Mouse (Mus musculus) hindbrain, postnatal 0 days (tissue): ENCODE results near the gene Cdk5r2. TPM values are rescaled to one million over a fixed set of nuclear protein-coding genes. Genes with fewer than 3 reads are reported as not detected.

Experiments used
- ATAC-seq: fragments of 200-750 bp; cut with Nextera tagmentation; 2 replicates; pipeline ENCODE4 v1.8.0; 2017; ENCODE audit warnings: mild to moderate bottlenecking, moderate TSS enrichment, moderate library complexity
- DNase-seq: peaks from one replicate; pipeline ENCODE4 v3.0.0-alpha.2; 2015; ENCODE audit warnings: low spot score
- H3K27ac ChIP-seq: fragments of 300-500 bp; sonication (generic); 2 replicates; pipeline ENCODE4 v1.5.1; 2014; ENCODE audit warnings: mild to moderate bottlenecking
- H3K27me3 ChIP-seq: fragments of 300-500 bp; sonication (generic); 2 replicates; pipeline ENCODE4 v1.6.1; 2014; ENCODE audit warnings: low read length, mixed read lengths; ENCODE audit not compliant: insufficient read depth
- H3K36me3 ChIP-seq: fragments of 300-500 bp; sonication (generic); 2 replicates; pipeline ENCODE4 v1.6.1; 2014; ENCODE audit warnings: low read length, mixed read lengths; ENCODE audit not compliant: insufficient read depth
- H3K4me1 ChIP-seq: fragments of 300-500 bp; sonication (generic); 2 replicates; pipeline ENCODE4 v1.6.1; 2014; ENCODE audit warnings: antibody characterized with exemption, low read length, mixed read lengths; ENCODE audit not compliant: insufficient read depth
- H3K4me2 ChIP-seq: fragments of 300-500 bp; sonication (generic); 2 replicates; pipeline ENCODE4 v1.6.1; 2014; ENCODE audit warnings: low read depth, mild to moderate bottlenecking, low read length, moderate library complexity, mixed read lengths
- H3K4me3 ChIP-seq: fragments of 300-500 bp; sonication (generic); 2 replicates; pipeline ENCODE4 v1.5.1; 2014; ENCODE audit warnings: low read length
- H3K9ac ChIP-seq: fragments of 300-500 bp; sonication (generic); replicated peaks from 2 replicates; pipeline ENCODE4 v1.6.1; 2014; ENCODE audit warnings: mild to moderate bottlenecking, low read length, moderate library complexity, mixed read lengths
- H3K9me3 ChIP-seq: fragments of 300-500 bp; sonication (generic); 2 replicates; pipeline ENCODE4 v1.6.1; 2016; ENCODE audit warnings: low read length, mixed read lengths
- CTCF ChIP-seq: IDR thresholded peaks from 2 replicates; pipeline ENCODE4 v1.5.1; 2016; ENCODE audit warnings: antibody characterized with exemption, control low read depth, low read depth
- WGBS: fragments of 180-500 bp; shearing (Covaris S2); extraction: QIAGEN DNeasy Blood & Tissue Kit; methylation state at CpG from one replicate; pipeline ENCODE4 v1.1.7; 2014; 5-methylcytosine and 5-hydroxymethylcytosine counted together
- polyA plus RNA-seq: library from polyadenylated mRNA; unstranded; fragments of >200 nt; fragmentation: Nextera tagmentation; extraction: Ambion mirVana; gene quantifications from 2 replicates; pipeline ENCODE4 v1.2.1, GENCODE M21; 2015
- total RNA-seq: library from RNA; depleted of rRNA; stranded (reverse); fragments of >200 nt; gene quantifications from 2 replicates; pipeline ENCODE4 v1.2.3, GENCODE M21; 2014

Cdk5r2 gene
- total and polyA plus RNA-seq, 2 experiments from 2014 or later = 13.6 to 59.2 TPM

DNA sequence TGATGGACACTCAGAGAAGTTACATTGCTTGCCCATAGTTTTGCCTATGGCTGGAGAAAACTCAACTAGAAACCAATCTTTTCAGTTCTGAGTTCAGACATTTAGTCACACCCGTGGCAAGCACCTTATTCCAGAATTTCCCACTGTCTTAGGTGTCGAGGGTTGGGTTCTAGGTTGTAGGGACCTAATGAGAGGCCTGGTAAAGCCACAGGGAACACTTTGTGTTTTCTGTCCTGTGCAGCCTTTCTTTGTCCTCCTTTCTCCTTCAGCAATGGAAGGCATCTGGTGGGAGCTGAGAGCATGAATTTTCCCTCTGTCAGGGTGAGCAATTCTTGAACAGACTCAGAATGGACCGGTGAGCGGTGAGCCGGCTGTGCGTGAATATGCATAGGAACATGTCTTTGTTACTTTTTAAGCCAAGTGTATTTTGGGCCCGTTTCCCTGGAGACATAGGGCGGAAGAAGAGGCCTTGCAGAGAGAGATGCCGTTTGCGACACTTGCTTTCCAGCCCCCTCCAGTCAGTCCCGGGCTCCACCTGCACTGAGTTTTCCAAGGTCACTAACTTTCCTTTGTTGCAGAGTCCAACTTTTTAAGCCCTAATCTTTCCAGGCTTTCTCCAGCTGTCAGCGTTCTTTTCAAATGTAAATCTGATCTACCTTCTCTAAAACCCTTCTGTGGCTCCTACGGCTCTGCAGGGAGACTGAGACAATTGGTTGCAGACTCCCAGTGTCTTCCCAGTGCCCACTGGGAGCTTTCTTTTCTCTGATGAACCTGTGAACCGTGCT is 30.0 kb upstream of the Cdk5r2 start:
- TF ChIP-seq CTCF = no peak
- H3K27ac ChIP-seq = no peak overlapping the region
- no peaks in the 10 kb centered on the region for H3K36me3 ChIP-seq
- H3K4me1 ChIP-seq = no peaks in the 10 kb centered on the region
- ATAC-seq (no peak), DNase-seq (no peak)
- 10% methylated on average over 14 of the region's 14 CpGs for WGBS
- no peak overlapping the region for H3K9ac ChIP-seq
- no peaks in the 10 kb centered on the region for H3K27me3 ChIP-seq
- no peak overlapping the region for H3K4me3 ChIP-seq
- no peaks in the 10 kb centered on the region for H3K9me3 ChIP-seq
- no peak overlapping the region for H3K4me2 ChIP-seq

- Histone ChIP-seq H3K9me3 (no peaks in the 10 kb centered on the region), H3K4me3 (no peak overlapping the region), H3K27ac (no peak overlapping the region), H3K36me3 (no peaks in the 10 kb centered on the region), H3K9ac (no peak overlapping the region), H3K4me1 (no peaks in the 10 kb centered on the region), H3K4me2 (no peak overlapping the region), H3K27me3 (no peaks in the 10 kb centered on the region)
- WGBS = 76% methylated on average over 9 of the region's 9 CpGs
- no peak for DNase-seq
- no peak for ATAC-seq
- TF ChIP-seq CTCF = no peak
Measured at GRCm38 (mm10) chr1:74830061-74830460, 24.7 kb upstream of the Cdk5r2 start.

- no peak overlapping the region for H3K4me3 ChIP-seq
- H3K9ac ChIP-seq = no peak overlapping the region
- no peak for ATAC-seq
- no peaks in the 10 kb centered on the region for H3K9me3 ChIP-seq
- H3K27me3 ChIP-seq = no peaks in the 10 kb centered on the region
- no peaks in the 10 kb centered on the region for H3K36me3 ChIP-seq
- TF ChIP-seq CTCF = no peak
- no peaks in the 10 kb centered on the region for H3K4me1 ChIP-seq
- H3K27ac ChIP-seq = no peak overlapping the region
- no peak for DNase-seq
- WGBS = 82% methylated on average over 3 of the region's 3 CpGs
- H3K4me2 ChIP-seq = no peak overlapping the region
Measured at GRCm38 (mm10) chr1:74833255-74833654, 21.5 kb upstream of the Cdk5r2 start.

DNA sequence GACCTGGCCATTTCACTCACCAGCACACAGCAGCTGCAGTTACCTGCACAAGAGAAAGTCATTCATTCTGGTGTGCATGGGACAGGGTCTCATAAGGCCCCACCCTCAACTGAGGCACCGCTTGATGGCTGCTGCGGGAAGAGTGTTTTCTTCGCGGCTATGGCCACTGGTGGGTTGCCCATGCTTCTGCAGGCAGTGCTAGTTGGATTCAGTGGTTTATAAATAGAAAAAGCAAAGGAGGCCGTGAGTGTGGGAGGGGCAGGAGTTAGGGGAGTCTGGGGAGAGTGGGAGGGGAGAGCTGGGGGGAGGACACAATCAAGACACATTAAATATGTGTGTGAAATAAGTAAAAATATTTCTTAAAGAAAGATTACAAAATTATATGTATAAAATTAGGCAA is 11.6 kb upstream of the Cdk5r2 start:
- Histone ChIP-seq H3K36me3 (no peaks in the 10 kb centered on the region), H3K9ac (no peak overlapping the region), H3K9me3 (no peaks in the 10 kb centered on the region), H3K27ac (no peak overlapping the region), H3K4me3 (no peak overlapping the region), H3K4me1 (no peaks in the 10 kb centered on the region), H3K4me2 (no peak overlapping the region), H3K27me3 (no peaks in the 10 kb centered on the region)
- no peak for TF ChIP-seq CTCF
- ATAC-seq = no peak
- WGBS = 83% methylated on average over 5 of the region's 5 CpGs
- DNase-seq = no peak

GRCm38 (mm10) chr1:74846341-74846740 is 8.4 kb upstream of the Cdk5r2 start:
- ATAC-seq (no peak), DNase-seq (no peak)
- H3K4me2 ChIP-seq = no peak overlapping the region
- WGBS = 43% methylated on average over 9 of the region's 9 CpGs
- H3K4me1 ChIP-seq = no peaks in the 10 kb centered on the region
- H3K27me3 ChIP-seq = no peaks in the 10 kb centered on the region
- H3K27ac ChIP-seq = no peak overlapping the region
- H3K36me3 ChIP-seq = no peaks in the 10 kb centered on the region
- no peak overlapping the region for H3K4me3 ChIP-seq
- TF ChIP-seq CTCF = no peak
- H3K9ac ChIP-seq = no peak overlapping the region
- no peaks in the 10 kb centered on the region for H3K9me3 ChIP-seq

- H3K9me3 ChIP-seq = no peaks in the 10 kb centered on the region
Measured at GRCm38 (mm10) chr1:74848946-74849345, 5.8 kb upstream of the Cdk5r2 start.

DNA sequence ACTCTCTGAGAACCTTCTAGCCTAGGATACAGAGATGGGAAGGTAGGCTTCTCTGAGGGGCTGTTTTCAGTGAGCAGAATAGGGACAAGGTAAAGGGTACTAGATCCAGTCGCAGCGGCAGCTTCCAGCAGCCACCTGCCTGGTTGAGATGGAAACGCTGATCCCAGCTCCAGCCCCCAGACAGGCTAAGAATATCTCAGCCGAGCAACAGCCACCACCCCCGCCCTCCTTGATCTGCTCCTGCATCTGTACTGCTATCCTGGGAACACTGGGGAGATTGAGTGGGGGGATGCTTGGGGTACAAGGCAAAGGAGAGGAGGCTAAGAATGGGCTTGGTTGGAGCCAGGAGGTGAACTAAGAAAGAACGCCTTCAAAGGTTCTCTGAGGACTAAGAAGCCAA is 4.5 kb upstream of the Cdk5r2 start:
- H3K27me3 ChIP-seq = no peaks in the 10 kb centered on the region
- H3K36me3 ChIP-seq = no peaks in the 10 kb centered on the region
- H3K4me2 ChIP-seq = no peak overlapping the region; the same call in 1 of the 2 replicates
- WGBS = 38% methylated on average over 6 of the region's 6 CpGs
- ATAC-seq (no peak), DNase-seq (no peak)
- no peak overlapping the region for H3K9ac ChIP-seq
- H3K9me3 ChIP-seq = no peaks in the 10 kb centered on the region
- H3K4me1 ChIP-seq = no peaks in the 10 kb centered on the region; the same call in 1 of the 2 replicates
- H3K27ac ChIP-seq = no peak overlapping the region
- no peak for TF ChIP-seq CTCF
- no peak overlapping the region for H3K4me3 ChIP-seq

More at GRCm38 (mm10) chr1:74848946-74849345, 5.8 kb upstream of the Cdk5r2 start:
- Histone ChIP-seq H3K4me3 (no peak overlapping the region), H3K4me1 (no peaks in the 10 kb centered on the region; the same call in 1 of the 2 replicates), H3K9ac (no peak overlapping the region), H3K36me3 (no peaks in the 10 kb centered on the region), H3K27me3 (no peaks in the 10 kb centered on the region), H3K27ac (no peak overlapping the region), H3K4me2 (no peak overlapping the region)
- DNase-seq (no peak), ATAC-seq (no peak)
- no peak for TF ChIP-seq CTCF
- 64% methylated on average over 5 of the region's 5 CpGs for WGBS
